Mouse (Mus musculus) left cerebral cortex, adult 18-20 months (tissue): Measurements from ENCODE around the gene Arid5a. TPM values are rescaled to one million over a fixed set of nuclear protein-coding genes. Genes with fewer than 3 reads are reported as not detected.

Experiments
- DNase-seq, 2 experiments: peaks; one replicate each; pipeline ENCODE4 v3.0.0; 2021 to 2022; ENCODE audit warnings: low spot score in 2 of 2, mixed read lengths in 1 of 2
- total RNA-seq, 2 experiments: library from RNA; stranded (reverse); gene quantifications; 2 replicates each; pipeline ENCODE4 v1.2.3; 2021

The Arid5a gene
- total RNA-seq, 2 experiments from 2014 or later, result 15.6 to 18.1 TPM

DNA sequence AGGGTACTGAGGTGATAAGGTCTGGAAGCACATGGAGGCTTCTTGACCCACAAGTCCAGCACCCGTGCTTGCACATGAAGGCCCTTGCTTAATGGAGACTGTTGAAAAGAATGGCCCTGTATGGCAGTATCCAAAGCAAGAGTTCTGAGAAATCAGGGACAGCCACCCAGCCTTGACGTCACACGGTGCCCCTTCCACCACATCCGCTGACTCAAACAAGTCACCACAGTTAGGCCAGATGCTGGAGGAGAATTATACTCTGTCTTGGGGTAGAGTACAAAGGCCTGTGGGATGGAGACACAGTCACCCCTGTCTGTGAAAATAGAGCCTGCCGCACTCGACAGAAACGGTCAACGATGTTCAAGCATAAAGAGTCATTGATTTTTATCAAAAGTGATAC is 14.1 kb upstream of the Arid5a start:
- no peak for DNase-seq

- no peak for DNase-seq
Observed at GRCm38 (mm10) chr1:36294402-36294801, 13.1 kb upstream of the Arid5a start.

DNA sequence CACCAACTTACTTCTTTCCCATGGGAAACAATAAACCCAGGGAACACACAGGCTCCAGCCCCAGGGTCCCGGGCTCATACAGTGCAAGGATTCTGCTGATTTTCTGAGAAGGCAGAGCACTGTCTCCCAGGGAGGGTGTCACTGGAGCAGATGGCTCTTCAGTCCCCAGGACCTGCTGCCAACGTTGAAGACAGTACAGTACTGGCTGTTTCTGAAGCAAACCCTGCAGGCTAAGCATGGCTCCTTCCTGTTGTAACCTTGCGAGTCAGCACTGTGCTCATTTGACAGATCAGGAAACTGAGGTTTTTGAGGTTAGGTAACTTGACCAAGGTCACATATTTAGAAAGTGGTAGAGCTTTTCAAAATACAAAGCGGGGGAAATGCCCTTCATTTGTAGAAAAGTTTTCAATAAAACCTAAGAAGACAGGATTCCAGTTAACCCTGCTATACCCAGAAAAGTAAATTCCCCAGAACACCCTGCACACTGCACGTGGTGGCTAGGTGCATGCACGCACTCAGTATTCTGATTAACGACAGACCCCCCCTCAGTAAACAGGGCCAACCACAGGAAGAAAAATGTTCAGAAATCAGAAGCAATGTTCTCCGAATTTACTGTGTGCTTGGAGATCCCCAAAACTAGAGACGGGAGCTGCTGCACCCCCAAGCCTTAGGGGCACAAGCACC is 10.9 kb upstream of the Arid5a start:
- no peak for DNase-seq

GRCm38 (mm10) chr1:36298107-36298506 is 9.4 kb upstream of the Arid5a start:
- no peak for DNase-seq

DNA sequence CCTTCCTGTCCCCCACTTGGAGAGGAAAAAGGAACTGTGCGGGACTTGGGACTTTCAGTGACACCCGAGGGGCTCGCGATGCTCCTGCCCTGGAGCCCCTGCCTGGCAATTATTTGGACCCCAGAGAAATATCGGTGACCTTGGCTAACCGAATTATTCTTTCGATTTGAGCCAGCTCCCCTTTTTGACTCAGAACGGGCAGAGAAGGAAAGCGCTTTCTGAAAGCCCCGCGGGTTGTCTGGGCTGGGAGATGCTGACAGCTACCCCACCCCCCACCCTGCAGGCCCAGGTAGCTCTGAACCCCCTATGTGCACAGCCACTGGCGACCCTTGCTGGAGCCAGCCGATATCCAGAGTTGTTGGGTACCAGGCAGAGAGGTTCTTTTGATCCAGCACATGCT is 8.4 kb upstream of the Arid5a start:
- DNase-seq, result no peak

DNA sequence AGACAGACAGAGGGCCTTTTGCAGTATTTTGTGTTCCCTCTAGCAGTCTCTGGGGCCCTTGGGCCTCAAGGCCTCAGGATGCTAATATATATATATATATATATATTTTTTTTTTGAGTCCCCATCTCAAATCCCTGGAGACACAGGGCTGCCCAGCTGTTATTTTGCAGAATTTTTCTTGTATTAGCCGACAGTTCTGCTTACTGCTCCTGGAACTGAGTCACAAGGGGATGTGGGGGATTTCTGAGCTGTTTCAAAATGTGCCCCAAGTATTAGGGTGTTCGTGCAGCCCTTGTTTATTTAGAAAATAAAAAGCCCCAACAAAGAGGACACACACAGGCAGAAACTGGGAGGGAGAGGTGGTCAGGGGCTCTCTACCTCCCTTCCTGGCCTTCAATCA is 7.9 kb upstream of the Arid5a start:
- DNase-seq, result no peak

DNA sequence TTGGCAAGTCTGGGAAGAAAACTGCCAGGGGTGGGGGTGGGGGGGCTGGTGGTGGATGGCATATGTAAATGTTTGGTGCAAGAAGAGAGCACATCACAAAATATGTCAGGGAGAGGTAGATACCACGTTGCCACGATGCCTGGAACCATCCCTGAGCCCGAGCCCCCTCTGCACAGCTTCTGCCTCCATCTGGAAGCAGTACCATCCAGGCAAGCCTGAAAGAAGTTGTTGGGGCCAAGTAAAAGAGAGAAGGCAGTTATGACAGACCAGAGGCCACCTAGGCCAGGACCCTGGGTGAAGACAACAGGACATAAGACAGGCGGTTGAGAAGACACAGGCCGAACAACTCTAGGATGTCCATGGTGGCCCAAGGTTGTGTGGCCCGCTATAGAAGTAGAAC is 7.0 kb upstream of the Arid5a start:
- no peak for DNase-seq

- DNase-seq, result no peak
Observed at GRCm38 (mm10) chr1:36302273-36302672, 5.3 kb upstream of the Arid5a start.

DNA sequence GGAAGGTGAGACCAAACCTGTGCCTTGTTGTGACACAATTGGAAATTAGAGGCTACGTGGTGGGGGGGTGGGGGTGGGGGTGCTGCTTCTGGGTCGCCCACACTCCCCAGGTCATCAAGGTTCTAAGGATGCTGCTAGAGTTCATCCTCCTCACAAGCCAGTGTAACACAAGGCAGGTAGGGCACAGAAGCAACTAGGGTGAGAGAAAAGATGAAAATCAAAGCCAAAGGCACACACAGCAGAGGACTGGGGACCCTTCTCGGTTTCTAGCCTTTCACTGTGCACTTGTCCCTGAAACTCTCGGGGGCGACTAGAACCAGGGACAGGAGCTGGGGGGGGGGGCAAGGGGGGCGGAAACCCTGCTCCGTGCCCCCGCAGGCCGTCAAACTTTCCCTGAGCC is 4.6 kb upstream of the Arid5a start:
- DNase-seq, result no peak

- DNase-seq, result peak; percentile 73 to 77
Observed at GRCm38 (mm10) chr1:36303381-36304320, 3.9 kb upstream of the Arid5a start.

GRCm38 (mm10) chr1:36304764-36305163 is 2.8 kb upstream of the Arid5a start:
- no peak for DNase-seq

GRCm38 (mm10) chr1:36306120-36306519 is 1.4 kb upstream of the Arid5a start:
- DNase-seq, result no peak

DNA sequence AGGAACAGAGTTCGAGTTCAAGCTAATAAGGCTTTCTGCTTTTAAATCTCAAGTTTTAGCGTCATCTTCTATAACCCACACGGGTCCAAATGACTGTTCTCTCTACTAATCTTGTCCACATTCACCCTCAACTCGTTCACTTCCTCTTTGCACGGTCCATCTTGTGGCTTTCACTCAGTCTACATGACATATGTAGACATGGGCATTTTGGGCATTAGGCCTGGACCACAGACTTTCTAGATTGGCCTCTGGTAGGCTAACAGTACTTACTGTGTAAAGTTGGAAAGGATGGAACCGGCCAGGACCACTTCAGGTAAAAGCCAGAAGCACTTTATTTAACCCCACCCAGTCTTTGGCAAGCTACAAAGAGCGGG is 425 bp upstream of the Arid5a start:
- no peak for DNase-seq

DNA sequence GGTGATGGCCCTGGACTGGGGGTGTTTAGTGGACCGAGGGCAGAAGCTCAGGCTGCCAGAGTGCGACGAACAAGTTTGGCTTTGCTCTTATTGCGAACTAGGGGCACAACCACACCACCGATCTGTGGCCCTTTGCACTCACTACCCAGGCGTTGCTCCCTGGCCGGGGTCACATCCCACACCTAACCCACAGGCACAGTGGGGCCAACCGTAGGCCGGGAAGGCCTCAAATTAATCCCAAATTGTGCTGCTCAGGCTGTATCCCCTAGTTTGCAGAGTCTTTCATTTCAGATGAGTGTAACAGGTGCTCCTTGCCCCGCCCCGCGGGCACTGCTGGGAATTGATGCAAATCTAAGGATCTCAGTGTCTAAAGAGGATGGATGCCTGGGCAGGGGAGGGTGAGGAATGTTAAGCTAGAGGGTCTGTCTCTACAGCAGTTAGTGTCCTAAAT is 943 bp downstream of the Arid5a start:
- DNase-seq, result no peak

DNA sequence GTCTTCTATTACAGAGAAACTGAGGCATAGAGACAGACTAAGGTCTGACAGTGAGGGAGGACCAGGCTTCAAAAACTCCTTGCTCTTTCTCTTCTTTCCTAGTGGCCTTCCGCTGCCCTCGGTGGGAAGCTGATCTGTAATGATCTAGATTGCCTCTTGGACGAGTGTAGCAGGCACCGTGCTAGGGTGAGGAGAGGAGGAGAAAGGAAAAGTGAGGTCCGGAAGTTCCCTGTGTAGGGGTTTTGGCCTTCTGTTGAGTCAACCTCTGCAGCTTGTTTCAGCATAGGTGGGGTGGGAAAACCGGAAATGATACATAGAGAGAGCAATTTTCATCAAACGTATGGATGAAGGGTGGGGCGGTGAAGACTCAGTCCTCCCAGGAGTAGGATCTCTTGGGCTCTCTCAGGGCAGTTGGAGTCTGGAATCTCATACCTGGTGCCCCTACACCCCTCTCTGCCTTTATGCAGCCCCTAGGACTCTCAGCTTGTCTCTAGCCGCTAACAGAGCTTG is 1.5 kb downstream of the Arid5a start:
- DNase-seq, result no peak

- peak in 1 of 2 experiments; percentile 31 for DNase-seq
Observed at GRCm38 (mm10) chr1:36309498-36309901, 2.0 kb downstream of the Arid5a start.

GRCm38 (mm10) chr1:36314959-36315775 is 7.6 kb downstream of the Arid5a start:
- DNase-seq, result no peak

- no peak for DNase-seq
Observed at GRCm38 (mm10) chr1:36315776-36316100, 8.2 kb downstream of the Arid5a start.

DNA sequence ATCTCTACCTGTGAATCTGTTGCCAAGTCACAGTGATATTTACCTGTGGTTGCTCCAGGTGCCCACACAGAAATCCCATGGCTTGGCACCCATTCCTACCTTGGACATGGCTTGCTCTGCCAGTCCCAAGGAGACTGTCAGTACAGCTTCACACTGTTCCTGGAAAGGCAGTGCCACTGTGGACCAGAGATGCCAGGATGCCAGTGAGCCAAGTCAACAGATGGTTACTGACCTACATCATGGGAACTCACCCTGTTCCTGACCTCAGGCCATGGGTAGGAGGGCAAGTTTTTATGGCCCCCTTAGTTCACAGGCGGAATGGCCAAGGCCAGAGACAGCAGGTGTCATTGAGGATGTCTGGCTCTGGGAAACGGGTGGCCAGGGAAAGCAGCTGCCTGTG is 13.6 kb downstream of the Arid5a start:
- DNase-seq, result no peak

- DNase-seq, result no peak
Observed at GRCm38 (mm10) chr1:36321829-36322573, 14.5 kb downstream of the Arid5a start.

- DNase-seq, result no peak
Observed at GRCm38 (mm10) chr1:36323076-36323475, 15.5 kb downstream of the Arid5a start.
